Mouse (Mus musculus) forebrain, embryonic 14.5 days (tissue): ENCODE results near the gene Retsat. TPM values are rescaled to one million over a fixed set of nuclear protein-coding genes. Genes with fewer than 3 reads are reported as not detected.

ENCODE experiments used
- ATAC-seq: fragments of 200-750 bp; cut with Nextera tagmentation; 2 replicates; pipeline ENCODE4 v1.8.0; 2017; ENCODE audit warnings: mild to moderate bottlenecking, moderate library complexity
- DNase-seq: peaks from one replicate; pipeline ENCODE4 v3.0.0-alpha.2; 2015; ENCODE audit warnings: low spot score
- H3K27ac ChIP-seq: fragments of 300-500 bp; sonication (generic); 2 replicates; pipeline ENCODE4 v1.5.1; 2014; ENCODE audit warnings: low read depth, mild to moderate bottlenecking, control low read depth, low read length, moderate library complexity
- H3K27me3 ChIP-seq: fragments of 300-500 bp; sonication (generic); replicated peaks from 2 replicates; pipeline ENCODE4 v1.6.1; 2014; ENCODE audit warnings: low read length, control low read depth, mixed read lengths; ENCODE audit not compliant: control insufficient read depth, insufficient read depth
- H3K36me3 ChIP-seq: fragments of 300-500 bp; sonication (generic); 2 replicates; pipeline ENCODE4 v1.6.1; 2014; ENCODE audit warnings: low read length, control low read depth; ENCODE audit not compliant: control insufficient read depth, insufficient read depth
- H3K4me1 ChIP-seq: fragments of 300-500 bp; sonication (generic); 2 replicates; pipeline ENCODE4 v1.6.1; 2014; ENCODE audit warnings: antibody characterized with exemption, low read length, control low read depth; ENCODE audit not compliant: control insufficient read depth, insufficient read depth
- H3K4me2 ChIP-seq: fragments of 300-500 bp; sonication (generic); 2 replicates; pipeline ENCODE4 v1.6.1; 2014; ENCODE audit warnings: mild to moderate bottlenecking, control low read depth, low read length
- H3K4me3 ChIP-seq: fragments of 300-500 bp; sonication (generic); 2 replicates; pipeline ENCODE4 v1.5.1; 2014; ENCODE audit warnings: low read depth, low read length, control low read depth
- H3K9ac ChIP-seq: fragments of 300-500 bp; sonication (generic); 2 replicates; pipeline ENCODE4 v1.6.1; 2014; ENCODE audit warnings: mild to moderate bottlenecking, low read length, control low read depth, moderate library complexity
- H3K9me3 ChIP-seq: fragments of 300-500 bp; sonication (generic); replicated peaks from 2 replicates; pipeline ENCODE4 v1.6.1; 2016; ENCODE audit warnings: low read length, control low read depth, mixed read lengths; ENCODE audit not compliant: control insufficient read depth
- WGBS: fragments of 180-500 bp; shearing (Covaris S2); extraction: QIAGEN DNeasy Blood & Tissue Kit; methylation state at CpG from one replicate; pipeline ENCODE4 v1.1.7; 2014; 5-methylcytosine and 5-hydroxymethylcytosine counted together
- polyA plus RNA-seq: library from polyadenylated mRNA; unstranded; fragments of >200 nt; fragmentation: Nextera tagmentation; extraction: Ambion mirVana; gene quantifications from 2 replicates; pipeline ENCODE4 v1.2.1, GENCODE M21; 2014

Gene Retsat
- polyA plus RNA-seq, 1 experiment from 2014 or later, result 8.4 TPM

GRCm38 (mm10) chr6:72597083-72597874, 996 bp upstream of the Retsat start:
- H3K4me1 ChIP-seq, result peaks cover 6% of the 10 kb centered on the region; the same call in 1 of the 2 replicates
- peak overlapping the region; percentile 48 for H3K4me3 ChIP-seq
- no peak overlapping the region for H3K27ac ChIP-seq
- ATAC-seq (no peak), DNase-seq (no peak)
- H3K27me3 ChIP-seq, result no peaks in the 10 kb centered on the region
- no peaks in the 10 kb centered on the region for H3K36me3 ChIP-seq
- H3K9ac ChIP-seq, result peak overlapping the region; percentile 68
- H3K4me2 ChIP-seq, result peak overlapping the region; percentile 56
- WGBS, result 53% methylated on average over 13 of the region's 13 CpGs
- H3K9me3 ChIP-seq, result no peaks in the 10 kb centered on the region

DNA sequence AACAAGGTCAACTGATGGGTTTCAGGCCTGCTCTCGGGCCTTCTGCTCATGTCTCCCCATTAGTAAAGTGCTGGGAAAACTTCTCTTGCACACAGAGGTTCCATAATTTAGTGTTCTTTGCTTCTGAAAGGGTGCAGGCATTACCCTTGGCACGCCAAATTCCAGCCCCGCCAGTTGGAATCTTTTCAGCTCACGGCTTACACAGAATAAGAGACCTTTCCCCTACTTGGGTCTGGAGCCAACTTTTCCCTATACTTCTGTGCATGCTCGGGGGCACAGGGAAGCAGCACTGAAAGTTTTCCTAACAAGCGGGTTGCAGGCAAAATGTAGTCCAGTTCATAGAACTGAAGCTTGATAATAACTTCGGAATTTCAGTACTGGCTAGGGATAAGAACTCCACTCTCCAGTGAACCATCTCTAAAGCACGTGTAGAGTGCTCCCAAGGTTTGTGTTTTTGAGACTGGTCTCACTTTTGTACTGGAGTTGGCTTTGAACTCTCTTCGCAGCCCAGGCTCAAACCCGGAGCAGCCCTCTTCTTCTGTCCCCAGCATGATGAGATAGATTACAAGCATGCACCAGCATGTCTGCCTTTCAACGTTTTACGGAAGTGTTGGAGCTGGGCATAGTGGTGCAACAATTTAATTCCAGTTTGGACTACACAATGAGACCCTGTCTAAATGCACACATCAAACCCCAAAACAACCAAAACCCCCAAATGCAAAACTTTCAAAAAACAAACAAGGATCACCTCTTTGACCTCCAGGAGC, 699 bp downstream of the Retsat start:
- Histone ChIP-seq H3K4me3 (peak overlapping the region; percentile 48), H3K4me2 (peak overlapping the region; percentile 56), H3K9ac (peak overlapping the region; percentile 68), H3K9me3 (no peaks in the 10 kb centered on the region), H3K4me1 (peaks cover 6% of the 10 kb centered on the region; the same call in 1 of the 2 replicates), H3K27ac (0 out of 2 replicates have a peak overlapping the region, but pooled peaks have one; percentile 27), H3K27me3 (no peaks in the 10 kb centered on the region), H3K36me3 (peaks cover 2% of the 10 kb centered on the region; the same call in 1 of the 2 replicates)
- WGBS, result 39% methylated on average over 12 of the region's 12 CpGs
- ATAC-seq (peak; percentile 56), DNase-seq (peak; percentile 69)

DNA sequence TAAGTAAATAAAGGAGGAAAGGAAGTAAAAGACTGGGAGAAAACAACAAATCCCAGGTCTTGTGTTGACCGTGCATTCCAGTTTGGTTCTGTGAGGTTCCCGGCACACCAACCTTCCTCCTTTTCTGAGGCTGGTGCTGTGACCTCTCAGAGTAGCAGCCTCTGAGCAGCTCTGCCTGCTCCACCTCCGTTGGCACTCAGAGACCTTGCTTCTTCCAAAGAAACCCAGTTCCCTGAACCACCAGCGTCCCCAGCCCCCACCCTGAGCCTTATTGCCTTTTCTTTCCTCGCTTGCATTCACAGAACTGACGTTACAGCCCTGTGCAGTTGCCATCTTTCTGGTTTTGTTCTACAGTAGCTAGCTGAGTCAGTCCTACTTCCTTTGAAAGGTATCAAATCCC, 1.9 kb downstream of the Retsat start:
- Histone ChIP-seq H3K9ac (no peak overlapping the region), H3K27me3 (no peaks in the 10 kb centered on the region), H3K9me3 (no peaks in the 10 kb centered on the region), H3K36me3 (peaks cover 15% of the 10 kb centered on the region), H3K27ac (no peak overlapping the region), H3K4me3 (no peak overlapping the region), H3K4me1 (peaks cover 6% of the 10 kb centered on the region; the same call in 1 of the 2 replicates), H3K4me2 (no peak overlapping the region)
- 77% methylated on average over 6 of the region's 6 CpGs for WGBS
- DNase-seq (no peak), ATAC-seq (no peak)

- no peak overlapping the region for H3K4me3 ChIP-seq
- peaks cover 20% of the 10 kb centered on the region for H3K36me3 ChIP-seq
- peaks cover 6% of the 10 kb centered on the region; the same call in 1 of the 2 replicates for H3K4me1 ChIP-seq
- H3K27me3 ChIP-seq, result no peaks in the 10 kb centered on the region
- H3K4me2 ChIP-seq, result no peak overlapping the region
- ATAC-seq (no peak), DNase-seq (no peak)
- H3K9ac ChIP-seq, result no peak overlapping the region
- no peaks in the 10 kb centered on the region for H3K9me3 ChIP-seq
- WGBS, result 87% methylated on average over 12 of the region's 12 CpGs
- H3K27ac ChIP-seq, result no peak overlapping the region
Measured at GRCm38 (mm10) chr6:72600771-72601170, 2.5 kb downstream of the Retsat start.

- H3K36me3 ChIP-seq, result peaks cover 29% of the 10 kb centered on the region
- WGBS, result 72% methylated on average over 1 of the region's 1 CpGs
- H3K9ac ChIP-seq, result no peak overlapping the region
- H3K4me3 ChIP-seq, result no peak overlapping the region
- H3K27ac ChIP-seq, result no peak overlapping the region
- no peak overlapping the region for H3K4me2 ChIP-seq
- no peaks in the 10 kb centered on the region for H3K9me3 ChIP-seq
- no peak for ATAC-seq
- H3K4me1 ChIP-seq, result peaks cover 6% of the 10 kb centered on the region; the same call in 1 of the 2 replicates
- H3K27me3 ChIP-seq, result no peaks in the 10 kb centered on the region
- DNase-seq, result peak; percentile 76
Measured at GRCm38 (mm10) chr6:72601732-72602131, 3.5 kb downstream of the Retsat start.

DNA sequence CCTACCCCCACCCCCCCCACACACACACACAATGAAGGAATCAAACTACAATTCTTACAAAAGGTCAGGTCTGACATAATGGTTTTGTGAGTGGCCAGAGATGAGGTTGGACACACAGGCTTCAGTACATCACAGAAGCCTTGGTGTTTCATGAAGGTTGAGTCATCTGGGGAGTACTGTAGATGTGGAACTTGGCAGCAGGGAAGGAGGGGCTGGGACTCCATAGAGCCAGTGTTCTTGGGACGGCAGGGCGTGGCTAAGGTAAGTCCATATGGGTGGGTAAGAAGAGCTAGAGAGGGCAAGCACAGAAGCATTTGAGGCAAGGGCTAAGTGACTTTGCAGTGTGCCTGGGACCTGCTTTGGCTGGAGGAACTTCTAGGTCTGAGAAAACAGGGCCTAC, 5.8 kb downstream of the Retsat start:
- no peak for ATAC-seq
- WGBS, result 81% methylated on average over 2 of the region's 2 CpGs
- Histone ChIP-seq H3K4me1 (no peaks in the 10 kb centered on the region; the same call in 1 of the 2 replicates), H3K27me3 (no peaks in the 10 kb centered on the region), H3K4me2 (no peak overlapping the region), H3K4me3 (no peak overlapping the region), H3K9ac (no peak overlapping the region), H3K9me3 (no peaks in the 10 kb centered on the region), H3K27ac (no peak overlapping the region), H3K36me3 (peaks cover 46% of the 10 kb centered on the region)
- no peak for DNase-seq

DNA sequence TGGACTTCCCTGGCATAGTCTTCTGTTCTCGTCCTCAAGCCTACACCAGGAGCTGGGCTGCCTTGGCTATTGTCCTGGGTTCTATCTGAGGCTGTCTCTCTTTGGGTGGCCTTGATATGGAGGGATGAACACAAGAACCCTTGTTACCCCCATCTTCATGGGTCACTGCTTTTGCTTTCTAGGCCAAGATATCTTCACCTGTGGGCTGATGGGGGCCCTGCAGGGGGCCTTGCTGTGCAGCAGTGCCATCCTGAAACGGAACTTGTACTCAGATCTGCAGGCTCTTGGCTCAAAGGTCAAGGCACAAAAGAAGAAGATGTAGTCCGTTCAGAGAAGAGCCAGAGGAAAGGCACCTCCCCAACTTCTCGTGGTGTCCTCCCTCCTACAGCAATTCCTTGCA, 8.8 kb downstream of the Retsat start:
- Histone ChIP-seq H3K9me3 (no peaks in the 10 kb centered on the region), H3K36me3 (peaks cover 75% of the 10 kb centered on the region), H3K4me2 (no peak overlapping the region), H3K27me3 (no peaks in the 10 kb centered on the region), H3K4me3 (no peak overlapping the region), H3K9ac (no peak overlapping the region), H3K4me1 (no peaks in the 10 kb centered on the region), H3K27ac (no peak overlapping the region)
- no peak for ATAC-seq
- DNase-seq, result no peak
- WGBS, result 80% methylated on average over 4 of the region's 4 CpGs

DNA sequence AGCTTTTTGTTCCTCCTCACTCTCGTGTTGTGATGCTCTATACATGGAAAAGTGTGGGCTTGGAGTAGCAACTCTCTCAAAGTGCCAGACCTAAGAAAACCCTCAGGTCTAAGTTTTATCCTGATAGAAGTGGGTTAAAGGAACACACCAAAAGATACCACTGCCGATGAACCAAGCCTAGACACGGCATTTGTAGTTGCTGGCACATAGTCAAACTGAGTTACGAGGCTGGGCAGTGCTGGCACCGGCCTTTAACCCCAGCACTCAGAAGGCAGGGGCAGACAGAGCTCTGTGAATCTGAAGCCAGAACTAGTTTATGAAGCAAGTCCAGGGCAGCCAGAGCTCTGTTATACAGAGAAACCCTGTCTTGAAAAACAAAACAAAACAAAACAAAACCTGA, 9.4 kb downstream of the Retsat start:
- Histone ChIP-seq H3K9ac (no peak overlapping the region), H3K27ac (no peak overlapping the region), H3K27me3 (no peaks in the 10 kb centered on the region), H3K4me3 (no peak overlapping the region), H3K9me3 (no peaks in the 10 kb centered on the region), H3K4me2 (no peak overlapping the region), H3K4me1 (no peaks in the 10 kb centered on the region), H3K36me3 (peaks cover 79% of the 10 kb centered on the region)
- ATAC-seq (no peak), DNase-seq (no peak)
- 86% methylated on average over 5 of the region's 5 CpGs for WGBS
